Mouse (Mus musculus) embryo, embryonic 9.5 days (tissue): ENCODE measurements at regions not wholly inside any gene's neighbourhood (a gene's known extent, or its start where the extent isn't known, plus 50 kb on each side); places are given as distances from the start of the nearest gene placed in this dataset.

ENCODE experiments used
- DNase-seq: peaks from one replicate; pipeline ENCODE4 v3.0.0-alpha.2; 2017; ENCODE audit errors: extremely low spot score

GRCm38 (mm10) chr10:99959279-99959678 lies 56.2 kb upstream of the Kitl start:
- no peak for DNase-seq

- no peak for DNase-seq
These were observed 62.9 kb upstream of the Kitl start for GRCm38 (mm10) chr10:99952486-99952885.

DNA sequence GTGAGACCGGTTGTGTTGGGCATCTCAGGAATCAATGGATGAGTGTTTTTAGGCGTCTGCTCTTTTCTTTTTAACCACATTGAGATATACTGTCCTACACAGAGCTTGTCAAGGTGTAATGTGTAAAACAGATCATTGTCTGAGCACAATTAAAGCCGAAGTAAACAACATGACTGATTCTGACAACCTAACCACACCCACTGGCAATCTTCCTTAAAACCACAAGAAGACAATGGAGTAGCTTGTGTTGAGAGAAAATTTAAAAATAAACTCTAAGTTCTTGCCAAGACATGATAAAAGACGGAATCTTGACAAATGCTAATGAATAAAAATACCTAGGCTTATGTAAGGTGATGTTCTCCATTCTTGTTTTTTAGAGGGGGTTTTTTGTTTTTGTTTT lies 63.7 kb upstream of the Kitl start:
- DNase-seq = no peak

- DNase-seq = no peak
These were observed 64.1 kb upstream of the Kitl start for GRCm38 (mm10) chr10:99951316-99951715.

- no peak for DNase-seq
These were observed 66.7 kb upstream of the Kitl start for GRCm38 (mm10) chr10:99948740-99949139.

- no peak for DNase-seq
These were observed 70.0 kb upstream of the Kitl start for GRCm38 (mm10) chr10:99945418-99945817.

DNA sequence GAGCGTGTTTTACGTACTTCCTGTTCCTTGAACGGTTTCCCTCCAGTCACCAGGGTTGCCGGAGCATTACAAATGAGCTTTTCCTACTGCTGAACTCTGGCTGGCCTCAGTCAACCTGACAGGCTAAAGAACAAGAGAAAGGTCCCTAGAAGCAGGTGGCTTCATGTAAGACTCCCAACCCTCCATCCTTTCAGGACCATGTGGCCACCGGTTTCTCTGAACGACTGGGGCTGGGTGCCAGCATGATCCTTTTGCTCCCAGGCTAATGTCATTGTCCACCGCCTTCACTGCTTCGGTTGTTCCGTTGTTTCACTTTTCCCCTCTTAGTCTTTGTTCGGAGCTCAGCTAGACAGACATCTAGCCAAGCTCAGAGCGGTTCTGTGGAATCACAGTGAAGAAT lies 73.8 kb upstream of the Kitl start:
- DNase-seq = peak; percentile 26

- DNase-seq = peak; percentile 24
These were observed 76.5 kb upstream of the Kitl start for GRCm38 (mm10) chr10:99938901-99939300.

- no peak for DNase-seq
These were observed 77.4 kb upstream of the Kitl start for GRCm38 (mm10) chr10:99937921-99938618.

DNA sequence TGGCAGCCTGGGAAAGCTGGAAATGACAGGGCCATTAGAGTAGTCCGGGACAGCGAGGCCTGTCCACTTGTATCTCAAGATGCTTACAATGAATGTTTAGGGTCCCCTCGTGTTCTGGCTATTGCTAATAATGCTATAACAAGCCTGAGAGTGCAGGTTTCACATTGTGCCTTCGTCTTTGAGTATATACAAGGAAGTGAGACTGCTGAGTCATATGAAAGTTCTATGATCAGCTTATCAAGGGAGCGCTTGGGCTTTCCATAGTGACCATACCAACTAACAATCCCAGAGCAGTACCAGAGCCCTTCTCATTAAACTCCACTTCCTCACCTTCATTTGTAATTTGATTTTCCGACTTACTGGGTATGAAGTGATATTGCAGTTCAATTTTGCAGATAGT lies 86.2 kb upstream of the Kitl start:
- no peak for DNase-seq

DNA sequence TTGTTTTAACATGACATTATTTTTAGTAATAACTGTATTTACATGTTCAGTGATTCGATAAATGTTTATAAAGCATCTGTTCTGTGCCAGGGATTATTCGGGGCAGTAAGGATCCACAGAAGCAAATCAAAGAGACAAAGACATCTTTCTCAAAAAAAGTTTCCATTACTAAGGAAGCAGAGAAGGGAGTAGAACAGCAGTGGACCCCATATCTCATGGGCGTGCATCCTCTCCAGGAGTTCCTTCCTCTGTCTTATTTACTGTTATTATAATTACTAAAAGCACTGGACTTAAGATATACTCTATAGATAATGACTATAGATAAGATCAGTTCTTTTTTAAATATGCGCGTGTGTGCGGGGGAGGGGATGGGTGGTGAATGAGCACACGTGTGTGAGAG lies 87.5 kb upstream of the Kitl start:
- DNase-seq = no peak

- DNase-seq = no peak
These were observed 89.0 kb upstream of the Kitl start for GRCm38 (mm10) chr10:99926327-99926954.

DNA sequence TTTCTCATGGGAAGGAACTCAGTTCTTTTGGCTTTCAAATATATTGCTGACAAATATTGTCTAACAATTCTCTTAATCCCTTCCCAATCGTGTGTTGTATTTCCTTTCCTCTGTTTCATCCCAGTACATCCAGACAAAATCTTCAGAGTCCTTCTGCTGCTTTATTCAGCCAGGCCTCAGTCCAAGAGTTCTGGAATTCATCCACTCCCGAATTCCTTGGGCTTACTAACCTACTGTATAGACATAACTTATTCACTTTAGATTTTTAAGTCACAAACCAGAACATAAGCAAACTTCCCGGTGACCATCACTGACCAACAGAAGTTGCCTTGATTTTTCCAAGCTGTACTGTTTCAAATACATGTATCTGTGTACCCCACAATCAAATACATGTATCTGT lies 90.9 kb upstream of the Kitl start:
- DNase-seq = no peak

DNA sequence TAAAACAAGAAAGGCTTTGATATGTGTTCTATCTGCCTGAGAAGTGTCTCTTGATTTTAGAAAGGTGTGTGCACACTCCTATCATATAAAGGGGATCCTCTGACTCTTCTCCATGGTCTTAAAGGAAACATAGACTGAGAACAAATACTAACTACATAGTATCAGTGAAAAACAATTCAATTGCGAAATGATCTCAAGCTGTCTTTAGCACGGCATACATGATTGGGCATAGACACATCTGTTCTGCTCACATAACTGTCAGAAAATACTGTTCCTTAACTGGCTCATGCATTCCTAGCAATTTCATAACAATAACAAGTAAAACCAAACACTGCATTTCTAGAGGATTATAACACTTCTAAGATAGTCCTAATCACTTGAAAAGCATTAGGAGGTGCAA lies 95.5 kb upstream of the Kitl start:
- no peak for DNase-seq

- DNase-seq = no peak
These were observed 96.7 kb upstream of the Kitl start for GRCm38 (mm10) chr10:99918567-99919320.

DNA sequence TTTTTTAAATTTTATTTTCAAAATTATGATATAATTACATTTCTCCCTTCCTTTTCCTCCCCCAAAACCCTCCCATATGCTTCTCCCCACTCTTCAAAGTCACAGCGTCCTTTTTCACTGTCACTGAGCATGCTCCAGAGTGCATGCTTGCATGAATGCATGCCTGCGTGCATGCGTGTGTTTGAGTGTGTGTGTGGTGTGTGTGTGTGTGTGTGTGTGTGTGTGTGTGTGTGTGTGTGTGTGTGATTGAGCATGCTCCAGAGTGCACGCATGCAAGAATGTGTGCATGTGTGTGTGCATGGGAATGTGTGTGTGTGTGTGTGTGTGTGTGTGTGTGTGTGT lies 101.6 kb upstream of the Kitl start:
- no peak for DNase-seq

- peak; percentile 10 for DNase-seq
These were observed 102.2 kb upstream of the Kitl start for GRCm38 (mm10) chr10:99913001-99913845.

DNA sequence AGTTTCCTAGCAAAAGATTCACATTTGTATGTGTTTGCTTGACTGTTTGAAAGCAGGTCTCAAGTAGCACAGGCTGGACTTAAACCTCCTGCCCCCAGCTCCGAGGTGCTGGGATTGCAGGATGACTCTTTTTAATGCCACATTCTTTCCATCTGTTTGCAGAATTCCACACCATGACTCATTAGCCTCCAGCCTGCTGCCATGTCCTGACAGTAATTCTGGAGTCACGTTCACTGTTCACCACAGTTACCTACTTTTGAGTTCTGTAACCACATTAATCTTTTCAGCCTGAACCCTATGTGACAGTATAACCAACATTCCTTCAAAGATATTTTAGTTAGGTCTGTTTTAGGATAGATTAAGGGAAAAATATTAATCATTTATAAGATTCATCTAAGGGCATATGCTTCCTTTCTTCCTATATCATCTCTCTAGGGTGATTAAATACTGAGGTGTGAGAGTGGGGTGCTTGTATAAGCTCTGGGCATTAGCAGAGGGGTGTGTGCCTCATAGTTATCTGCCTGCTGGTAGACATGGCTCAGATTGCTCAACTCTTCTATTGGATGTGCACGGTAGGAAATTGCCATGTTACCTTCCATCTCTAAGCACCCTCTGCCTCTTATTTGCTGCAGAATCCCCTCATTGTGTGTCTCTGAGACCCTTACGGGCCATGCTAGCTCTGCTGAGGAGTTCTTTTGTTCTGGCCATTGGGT lies 105.3 kb upstream of the Kitl start:
- no peak for DNase-seq

- DNase-seq = no peak
These were observed 107.4 kb upstream of the Kitl start for GRCm38 (mm10) chr10:99908044-99908443.

DNA sequence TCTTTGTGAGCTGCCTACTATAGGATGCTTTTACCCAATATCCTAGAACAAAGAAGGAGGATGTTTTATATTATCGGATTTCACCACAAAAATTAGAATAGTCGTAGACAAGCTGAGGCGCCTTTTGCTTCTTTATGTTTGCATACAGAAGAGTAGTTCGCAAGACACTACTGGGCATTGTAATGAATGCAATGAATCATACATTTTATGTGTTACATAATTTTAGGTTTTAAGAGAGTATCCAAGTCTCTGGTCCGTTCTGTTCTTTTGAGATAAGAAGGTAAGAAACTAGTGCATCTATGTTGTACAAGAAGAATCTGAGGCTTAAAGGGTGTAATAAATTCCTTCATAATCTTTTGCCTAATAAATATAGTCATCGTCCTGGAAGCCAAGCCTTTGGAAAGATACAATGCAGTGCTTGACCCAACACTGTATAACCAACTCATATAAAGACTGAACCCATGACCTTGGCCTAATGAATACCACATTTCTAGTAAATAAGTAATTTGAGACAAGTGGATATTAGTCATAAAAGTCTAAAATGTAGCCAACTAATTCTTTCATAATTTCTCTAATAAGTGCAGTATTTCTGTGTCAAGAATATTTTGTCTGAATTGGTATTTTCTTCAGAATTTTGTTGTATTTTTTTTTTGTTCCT lies 108.5 kb upstream of the Kitl start:
- no peak for DNase-seq
